Mouse (Mus musculus) stomach, embryonic 15.5 days (tissue): ENCODE measurements around the gene Krt24. TPM values are rescaled to one million over a fixed set of nuclear protein-coding genes. Genes with fewer than 3 reads are reported as not detected.
A peak's percentile ranks its signal among the peaks of the same experiment; 100 is the strongest.

ENCODE experiments used
- ATAC-seq: fragments of 200-750 bp; cut with Nextera tagmentation; 2 replicates; pipeline ENCODE4 v1.8.0; 2017; ENCODE audit warnings: low read depth, moderate number of reproducible peaks, moderate TSS enrichment; ENCODE audit not compliant: insufficient read depth, low FRiP score
- H3K27ac ChIP-seq: fragments of 300-500 bp; sonication (generic); 2 replicates; pipeline ENCODE4 v1.5.1; 2015; ENCODE audit warnings: mild to moderate bottlenecking, inconsistent platforms
- H3K27me3 ChIP-seq: fragments of 300-500 bp; sonication (generic); replicated peaks from 2 replicates; pipeline ENCODE4 v1.6.1; 2015; ENCODE audit warnings: inconsistent platforms
- H3K36me3 ChIP-seq: fragments of 300-500 bp; sonication (generic); 2 replicates; pipeline ENCODE4 v1.6.1; 2015; ENCODE audit warnings: inconsistent platforms
- H3K4me1 ChIP-seq: fragments of 300-500 bp; sonication (generic); 2 replicates; pipeline ENCODE4 v1.6.1; 2015; ENCODE audit warnings: inconsistent platforms
- H3K4me2 ChIP-seq: fragments of 300-500 bp; sonication (generic); 2 replicates; pipeline ENCODE4 v1.6.1; 2015; ENCODE audit warnings: mild to moderate bottlenecking, inconsistent platforms
- H3K4me3 ChIP-seq: fragments of 300-500 bp; sonication (generic); replicated peaks from 2 replicates; pipeline ENCODE4 v1.5.1; 2015; ENCODE audit warnings: inconsistent platforms
- H3K9ac ChIP-seq: fragments of 300-500 bp; sonication (generic); 2 replicates; pipeline ENCODE4 v1.6.1; 2015; ENCODE audit warnings: inconsistent platforms
- H3K9me3 ChIP-seq: fragments of 300-500 bp; sonication (generic); 2 replicates; pipeline ENCODE4 v1.6.1; 2016; ENCODE audit warnings: inconsistent platforms
- WGBS: fragments of 180-500 bp; shearing (Covaris S2); methylation state at CpG from one replicate; pipeline ENCODE4 v1.1.7; 2015; 5-methylcytosine and 5-hydroxymethylcytosine counted together
- polyA plus RNA-seq: library from polyadenylated mRNA; unstranded; fragments of >200 nt; fragmentation: Nextera tagmentation; extraction: Ambion mirVana; gene quantifications from 2 replicates; pipeline ENCODE4 v1.2.1, GENCODE M21; 2015

Krt24 gene
- polyA plus RNA-seq = not detected in 2 replicates

DNA sequence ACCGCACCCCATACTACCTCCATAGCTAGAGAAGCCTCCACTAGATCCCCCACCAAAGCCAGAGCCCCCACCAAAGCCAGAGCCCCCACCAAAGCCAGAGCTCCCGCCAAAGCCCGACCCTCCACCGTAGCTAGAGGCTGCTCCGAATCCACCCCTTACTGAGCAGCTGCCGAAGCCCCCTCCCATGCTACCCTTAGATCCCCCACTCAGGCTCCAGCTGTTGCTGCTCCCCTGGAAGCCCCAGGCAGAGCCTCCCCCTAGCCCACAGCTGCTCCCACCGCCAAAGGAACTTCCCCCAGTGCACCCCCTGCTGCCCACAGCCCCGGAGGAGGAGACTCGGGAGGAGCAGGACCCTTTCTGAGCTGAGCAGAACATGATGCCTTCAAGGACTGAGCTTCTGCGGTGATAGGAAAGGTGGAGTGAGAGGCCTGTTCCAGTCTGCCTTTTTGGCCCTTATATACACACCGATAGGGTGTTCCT, at the start of gene Krt24:
Krt24 (minus strand) TSS at position 430 of the 480 bp plus-strand sequence.
- ATAC-seq = 0 out of 2 replicates have a peak, but pooled peaks have one; percentile 2

DNA sequence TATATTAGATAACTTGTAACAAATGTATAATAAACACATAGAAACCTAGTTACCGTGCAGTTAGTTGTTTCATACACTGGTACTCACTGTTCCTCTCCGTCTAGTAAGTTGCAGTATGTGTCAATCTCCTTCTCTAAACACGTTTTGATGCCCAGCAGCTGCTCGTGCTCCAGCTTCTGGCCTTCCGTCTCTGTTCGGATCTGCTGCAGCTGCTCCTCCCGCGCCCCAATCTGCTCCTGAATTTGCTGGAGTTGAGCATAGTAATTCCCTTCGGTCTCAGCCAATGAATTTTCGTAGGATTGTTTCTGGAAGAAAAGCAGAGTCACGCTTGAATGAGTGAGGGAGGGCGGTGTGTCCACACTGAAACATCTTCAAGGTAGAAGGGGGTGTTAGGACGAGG, 48.4 kb upstream of the Krt24 start:
- Histone ChIP-seq H3K36me3 (no peaks in the 10 kb centered on the region), H3K27ac (no peak overlapping the region), H3K4me1 (no peaks in the 10 kb centered on the region), H3K4me2 (no peak overlapping the region), H3K9ac (no peak overlapping the region), H3K27me3 (no peaks in the 10 kb centered on the region), H3K9me3 (no peaks in the 10 kb centered on the region), H3K4me3 (no peak overlapping the region)
- ATAC-seq = no peak
- 37% methylated on average over 13 of the region's 13 CpGs for WGBS

More for the DNA sequence above, at the start of gene Krt24:
- Histone ChIP-seq H3K4me2 (no peak within 1 kb of the TSS), H3K27me3 (no peaks in the 10 kb centered on the region), H3K4me3 (no peak within 1 kb of the TSS), H3K4me1 (no peaks in the 10 kb centered on the region), H3K9ac (no peak within 1 kb of the TSS), H3K36me3 (no peaks in the 10 kb centered on the region), H3K27ac (no peak within 1 kb of the TSS), H3K9me3 (no peaks in the 10 kb centered on the region)
- WGBS = 33% methylated on average over 11 of the region's 11 CpGs

DNA sequence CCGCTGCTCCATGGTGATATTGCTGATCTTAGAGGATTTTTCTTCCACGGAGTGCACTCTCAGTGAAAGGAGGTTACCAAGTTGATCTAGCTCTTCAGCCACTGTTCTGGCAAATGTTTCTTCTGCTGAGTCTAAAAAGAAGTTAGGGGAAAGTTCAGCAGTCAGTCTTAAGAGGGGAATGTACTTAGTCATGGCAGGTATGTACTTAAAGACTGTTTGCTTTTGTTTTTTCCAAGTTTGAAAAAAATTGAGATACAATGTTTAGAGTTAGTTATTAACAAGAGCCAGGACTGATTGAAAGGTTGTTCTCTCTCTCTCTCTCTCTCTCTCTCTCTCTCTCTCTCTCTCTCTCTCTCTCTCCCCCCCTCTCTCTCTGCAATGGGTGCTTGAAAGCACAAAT, 44.6 kb upstream of the Krt24 start:
- no peak for ATAC-seq
- 34% methylated on average over 2 of the region's 2 CpGs for WGBS
- no peaks in the 10 kb centered on the region for H3K4me1 ChIP-seq
- no peaks in the 10 kb centered on the region for H3K27me3 ChIP-seq
- H3K4me3 ChIP-seq = no peak overlapping the region
- no peaks in the 10 kb centered on the region for H3K9me3 ChIP-seq
- no peaks in the 10 kb centered on the region for H3K36me3 ChIP-seq
- no peak overlapping the region for H3K4me2 ChIP-seq
- no peak overlapping the region for H3K27ac ChIP-seq
- no peak overlapping the region for H3K9ac ChIP-seq

DNA sequence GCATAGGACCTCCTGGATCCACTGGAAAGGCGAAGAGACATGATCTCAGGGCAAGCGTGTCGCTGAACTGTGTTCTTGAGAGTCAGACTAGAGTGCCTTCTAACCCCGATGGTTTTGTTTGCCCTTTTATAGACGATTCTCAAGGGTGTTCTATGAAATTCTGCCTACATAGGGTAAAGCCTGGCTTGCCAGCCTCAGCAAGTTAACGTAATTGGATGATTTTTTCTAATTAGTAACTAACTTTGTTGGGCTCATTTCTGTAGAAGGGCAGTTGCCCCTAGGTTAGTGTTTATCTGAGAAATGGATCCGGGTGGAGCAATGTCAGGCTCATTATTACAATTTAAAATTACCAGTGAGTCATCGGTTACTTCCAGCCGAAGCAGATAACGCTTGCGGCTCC, 37.8 kb upstream of the Krt24 start, which contains the start of gene Krt25:
Krt25 (minus strand) TSS at position 101 of the 400 bp plus-strand sequence.
- no peak within 1 kb of the TSS for H3K27ac ChIP-seq
- H3K9me3 ChIP-seq = no peaks in the 10 kb centered on the region
- H3K4me3 ChIP-seq = no peak within 1 kb of the TSS
- H3K4me2 ChIP-seq = no peak within 1 kb of the TSS
- no peaks in the 10 kb centered on the region for H3K36me3 ChIP-seq
- no peak for ATAC-seq
- H3K9ac ChIP-seq = no peak within 1 kb of the TSS
- H3K4me1 ChIP-seq = peaks cover 4% of the 10 kb centered on the region; the same call in 1 of the 2 replicates
- H3K27me3 ChIP-seq = no peaks in the 10 kb centered on the region
- WGBS = 85% methylated on average over 11 of the region's 11 CpGs

DNA sequence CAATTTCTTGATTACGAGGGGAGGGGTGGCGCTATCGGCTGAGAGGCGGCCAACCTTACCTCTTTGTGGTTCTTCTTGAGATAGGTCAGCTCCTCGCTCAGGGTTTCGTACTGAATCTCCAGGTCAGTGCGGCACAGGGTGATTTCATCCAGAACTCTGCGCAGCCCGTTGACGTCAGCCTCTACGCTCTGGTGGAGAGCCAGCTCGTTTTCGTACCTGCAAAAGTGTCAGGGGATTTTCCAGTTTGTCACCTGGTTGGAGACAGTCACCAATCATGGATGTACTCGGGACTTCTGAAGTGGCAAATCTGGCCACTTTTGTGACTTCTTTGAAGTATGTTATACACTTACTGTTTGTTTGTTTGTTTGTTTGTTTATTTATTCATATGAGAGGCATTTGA, 36.0 kb upstream of the Krt24 start:
- no peaks in the 10 kb centered on the region for H3K36me3 ChIP-seq
- no peak overlapping the region for H3K9ac ChIP-seq
- 87% methylated on average over 14 of the region's 14 CpGs for WGBS
- no peak overlapping the region for H3K4me2 ChIP-seq
- H3K4me3 ChIP-seq = no peak overlapping the region
- no peaks in the 10 kb centered on the region for H3K9me3 ChIP-seq
- H3K27ac ChIP-seq = no peak overlapping the region
- no peak for ATAC-seq
- peaks cover 4% of the 10 kb centered on the region; the same call in 1 of the 2 replicates for H3K4me1 ChIP-seq
- H3K27me3 ChIP-seq = no peaks in the 10 kb centered on the region

DNA sequence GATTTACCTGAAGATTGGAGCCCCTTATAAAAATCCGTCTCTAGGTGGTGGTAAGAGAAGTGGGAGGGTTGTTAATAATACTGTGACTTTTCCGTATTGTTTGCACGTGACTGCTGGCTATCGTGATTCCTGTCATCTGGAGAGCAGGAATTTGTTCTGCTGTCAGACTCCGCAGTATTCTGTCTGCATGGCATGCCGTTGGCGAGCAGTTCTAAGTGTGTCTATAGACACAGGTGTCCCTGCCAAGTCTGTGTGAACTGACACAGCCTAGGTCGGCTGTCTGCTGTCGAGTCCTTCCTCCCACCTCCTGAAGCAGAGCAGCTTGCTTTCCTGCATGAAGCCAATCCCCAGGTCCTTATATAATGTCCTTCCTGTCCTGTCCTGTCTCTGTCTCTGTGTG, 34.1 kb upstream of the Krt24 start:
- WGBS = 37% methylated on average over 9 of the region's 9 CpGs
- Histone ChIP-seq H3K9ac (no peak overlapping the region), H3K27me3 (no peaks in the 10 kb centered on the region), H3K4me2 (0 out of 2 replicates have a peak overlapping the region, but pooled peaks have one; percentile 13), H3K4me3 (no peak overlapping the region), H3K4me1 (peaks cover 4% of the 10 kb centered on the region; the same call in 1 of the 2 replicates), H3K27ac (no peak overlapping the region), H3K9me3 (no peaks in the 10 kb centered on the region), H3K36me3 (no peaks in the 10 kb centered on the region)
- ATAC-seq = no peak

DNA sequence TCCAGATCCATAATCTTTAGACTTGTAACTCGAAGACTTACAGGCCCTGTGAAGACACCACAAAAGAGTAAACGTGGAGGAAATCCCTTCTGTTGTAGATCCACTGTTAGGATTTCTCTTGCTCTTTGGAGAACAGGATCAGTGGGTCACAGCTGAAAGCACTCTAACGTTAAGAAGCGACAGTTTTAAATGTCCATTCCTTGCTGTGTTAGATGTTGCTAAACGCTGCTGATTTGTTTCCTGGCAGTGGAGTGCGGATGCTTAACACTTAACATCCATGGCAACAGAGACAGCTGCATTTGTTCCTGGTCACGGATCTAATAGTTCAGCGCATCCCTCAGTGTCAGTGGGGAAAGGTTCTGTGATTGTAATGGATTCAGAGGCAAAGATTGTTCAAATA, 31.5 kb upstream of the Krt24 start:
- H3K9ac ChIP-seq = no peak overlapping the region
- H3K27ac ChIP-seq = no peak overlapping the region
- no peaks in the 10 kb centered on the region for H3K27me3 ChIP-seq
- 41% methylated on average over 8 of the region's 8 CpGs for WGBS
- no peak overlapping the region for H3K4me3 ChIP-seq
- no peaks in the 10 kb centered on the region for H3K36me3 ChIP-seq
- peaks cover 8% of the 10 kb centered on the region; the same call in 1 of the 2 replicates for H3K4me1 ChIP-seq
- H3K4me2 ChIP-seq = no peak overlapping the region
- H3K9me3 ChIP-seq = no peaks in the 10 kb centered on the region
- ATAC-seq = no peak

DNA sequence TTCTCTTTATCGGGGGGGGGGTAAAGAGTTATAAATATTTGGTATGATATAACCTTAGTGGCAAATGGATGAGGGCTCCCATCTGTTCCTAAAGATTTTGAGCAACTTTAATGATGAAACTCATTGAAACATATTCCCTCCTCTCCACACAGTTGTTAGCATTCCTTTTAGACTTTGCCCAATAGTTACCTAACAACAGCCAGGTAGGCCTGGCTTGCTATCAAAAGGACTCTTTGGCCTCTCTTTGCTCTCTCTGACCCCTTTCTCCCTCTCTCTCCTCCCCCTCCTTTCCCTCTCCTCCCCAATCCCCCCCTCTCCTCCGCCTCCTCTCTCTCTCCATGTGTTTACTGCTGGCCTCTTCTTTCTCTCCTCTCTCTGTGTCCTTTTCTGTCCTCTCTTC, 29.5 kb upstream of the Krt24 start:
- Histone ChIP-seq H3K4me1 (peaks cover 9% of the 10 kb centered on the region; the same call in 1 of the 2 replicates), H3K36me3 (no peaks in the 10 kb centered on the region), H3K27ac (no peak overlapping the region), H3K9ac (no peak overlapping the region), H3K4me3 (no peak overlapping the region), H3K9me3 (no peaks in the 10 kb centered on the region), H3K4me2 (no peak overlapping the region), H3K27me3 (no peaks in the 10 kb centered on the region)
- no peak for ATAC-seq
- 66% methylated on average over 2 of the region's 2 CpGs for WGBS

DNA sequence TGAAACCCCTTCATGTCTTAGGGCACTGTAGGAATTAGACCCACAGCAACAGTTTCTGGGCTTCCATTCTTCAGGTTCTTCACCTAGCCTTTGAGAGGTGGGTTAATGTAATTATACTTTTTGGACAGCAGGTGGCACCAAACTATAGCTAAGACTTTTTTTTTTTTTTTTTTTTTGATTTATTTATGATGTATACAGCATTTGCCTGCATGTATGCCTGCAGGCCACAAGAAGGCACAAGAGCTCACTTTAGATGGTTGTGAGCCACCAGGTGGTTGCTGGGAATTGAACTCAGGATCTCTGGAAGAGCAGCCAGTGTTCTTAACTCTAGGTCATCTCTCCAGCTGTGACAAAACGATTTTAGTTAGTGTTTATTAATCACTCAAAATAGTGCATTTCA, 25.8 kb upstream of the Krt24 start:
- H3K9ac ChIP-seq = no peak overlapping the region
- no peak overlapping the region for H3K4me3 ChIP-seq
- 0 out of 2 replicates have a peak, but pooled peaks cover 5% of the 10 kb centered on the region for H3K4me1 ChIP-seq
- H3K27me3 ChIP-seq = no peaks in the 10 kb centered on the region
- no peak overlapping the region for H3K4me2 ChIP-seq
- H3K9me3 ChIP-seq = no peaks in the 10 kb centered on the region
- no peak for ATAC-seq
- H3K36me3 ChIP-seq = no peaks in the 10 kb centered on the region
- 65% methylated on average over 1 of the region's 1 CpGs for WGBS
- H3K27ac ChIP-seq = no peak overlapping the region

DNA sequence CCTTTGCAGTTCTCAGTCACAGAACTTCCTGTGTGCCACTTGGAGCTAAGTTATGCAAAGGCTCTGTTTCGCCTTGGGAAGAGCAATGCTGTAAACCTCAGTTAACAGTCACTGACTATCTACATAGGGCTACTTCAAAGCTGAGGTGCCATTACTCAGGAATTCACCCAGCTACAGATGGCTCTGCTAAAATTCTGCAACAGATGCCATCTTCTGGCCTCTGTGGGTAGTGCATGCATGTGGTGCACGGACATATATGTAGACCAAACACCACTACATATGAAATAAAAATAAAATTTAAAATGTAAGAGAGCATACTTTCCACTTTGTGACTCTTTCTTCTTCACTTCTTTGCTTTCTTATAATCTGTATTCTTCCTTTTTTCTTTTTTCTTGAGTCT, 22.5 kb upstream of the Krt24 start:
- Histone ChIP-seq H3K27ac (no peak overlapping the region), H3K4me2 (no peak overlapping the region), H3K9me3 (no peaks in the 10 kb centered on the region), H3K4me1 (0 out of 2 replicates have a peak, but pooled peaks cover 5% of the 10 kb centered on the region), H3K9ac (no peak overlapping the region), H3K4me3 (no peak overlapping the region), H3K36me3 (no peaks in the 10 kb centered on the region), H3K27me3 (no peaks in the 10 kb centered on the region)
- ATAC-seq = no peak
- WGBS = 35% methylated on average over 2 of the region's 2 CpGs

DNA sequence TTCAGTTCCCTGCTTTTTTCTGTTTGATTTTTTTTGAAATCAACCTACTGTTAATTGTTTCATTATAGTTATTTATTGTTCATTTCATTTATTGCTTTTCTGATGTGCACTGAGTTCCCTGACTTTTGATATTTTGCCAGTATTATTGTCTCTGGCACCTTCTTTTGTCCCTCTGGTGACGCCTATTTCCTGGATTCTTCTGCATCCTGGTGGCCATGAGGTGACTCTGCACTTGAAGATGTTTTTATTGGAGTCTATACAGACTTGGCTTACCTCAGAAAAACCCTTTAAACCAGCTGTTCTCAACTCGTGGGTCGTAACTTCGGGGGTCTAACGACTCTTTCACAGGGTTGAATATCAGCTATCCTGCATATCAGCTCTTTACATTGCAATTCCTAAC, 10.0 kb upstream of the Krt24 start:
- Histone ChIP-seq H3K9me3 (no peaks in the 10 kb centered on the region), H3K36me3 (no peaks in the 10 kb centered on the region), H3K27me3 (no peaks in the 10 kb centered on the region), H3K4me2 (no peak overlapping the region), H3K9ac (no peak overlapping the region), H3K4me1 (no peaks in the 10 kb centered on the region), H3K27ac (no peak overlapping the region), H3K4me3 (no peak overlapping the region)
- 41% methylated on average over 5 of the region's 5 CpGs for WGBS
- ATAC-seq = no peak

DNA sequence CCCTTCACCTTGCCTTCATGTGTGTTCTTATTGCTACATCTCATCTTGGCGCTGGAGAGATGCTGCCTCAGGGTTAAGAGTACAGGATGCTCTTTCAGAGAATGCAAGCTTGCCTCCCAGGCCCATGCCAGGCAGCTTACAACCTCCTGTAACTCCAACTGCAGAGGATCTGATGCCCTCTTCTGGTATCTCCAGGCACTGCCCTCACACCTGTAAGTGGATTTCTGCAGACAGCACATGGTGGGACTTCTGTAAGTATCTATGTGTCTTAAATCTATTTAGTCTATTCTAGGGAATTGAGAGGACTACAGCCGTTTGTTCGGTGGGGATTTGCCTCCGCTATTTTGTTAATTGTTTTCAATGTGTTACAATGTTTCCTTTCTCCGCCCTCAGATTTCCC, 7.8 kb upstream of the Krt24 start:
- ATAC-seq = no peak
- Histone ChIP-seq H3K4me3 (no peak overlapping the region), H3K36me3 (no peaks in the 10 kb centered on the region), H3K4me1 (no peaks in the 10 kb centered on the region), H3K9me3 (no peaks in the 10 kb centered on the region), H3K27me3 (no peaks in the 10 kb centered on the region), H3K4me2 (no peak overlapping the region), H3K9ac (no peak overlapping the region), H3K27ac (no peak overlapping the region)
- WGBS = 60% methylated on average over 5 of the region's 5 CpGs

DNA sequence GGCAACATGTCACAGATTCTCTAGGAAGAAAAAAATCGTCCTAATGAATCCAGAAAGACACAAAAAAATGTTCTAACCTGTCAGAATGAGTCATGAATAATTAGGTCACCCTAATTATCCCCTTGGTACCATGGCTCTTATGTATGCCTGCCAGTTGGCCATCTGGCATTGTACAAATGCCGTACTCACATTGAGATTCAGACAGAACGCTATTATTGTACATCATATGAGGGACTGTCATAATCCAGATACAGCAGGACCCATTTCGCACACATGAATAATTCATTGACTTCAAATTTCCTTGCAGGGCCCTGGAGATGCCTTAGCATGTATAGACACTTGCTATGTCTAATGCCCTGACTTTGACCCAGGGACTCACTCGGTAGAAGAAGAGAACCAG, 1.1 kb downstream of the Krt24 start:
- H3K9ac ChIP-seq = no peak overlapping the region
- no peaks in the 10 kb centered on the region for H3K4me1 ChIP-seq
- H3K4me2 ChIP-seq = no peak overlapping the region
- WGBS = 68% methylated on average over 5 of the region's 5 CpGs
- no peaks in the 10 kb centered on the region for H3K27me3 ChIP-seq
- no peak overlapping the region for H3K27ac ChIP-seq
- no peaks in the 10 kb centered on the region for H3K36me3 ChIP-seq
- ATAC-seq = no peak
- H3K9me3 ChIP-seq = no peaks in the 10 kb centered on the region
- H3K4me3 ChIP-seq = no peak overlapping the region
